Mouse (Mus musculus): Measurements from ENCODE around the gene Rab29. TPM values are rescaled to one million over a fixed set of nuclear protein-coding genes. Genes with fewer than 3 reads are reported as not detected.

Rab29 gene
- total RNA-seq, 2 experiments from 2014 or later, result 6.8 to 8.7 TPM

- DNase-seq (ENCODE audit: low spot score in 2 of 2), result no peak
Measured at GRCm38 (mm10) chr1:131919052-131919451, 52.0 kb downstream of the Rab29 start.

GRCm38 (mm10) chr1:131922100-131922499 lies 55.1 kb downstream of the Rab29 start:
- DNase-seq (ENCODE audit: low spot score in 2 of 2), result no peak

Other genes with a start within 250 kb of the Rab29 start
- under 1 TPM in 1 of 2 experiments, not detected in 1; 0.17 TPM for gene Ctse, start 228.9 kb upstream of the Rab29 start, total RNA-seq (2021)
- gene Rab7b, start 178.5 kb upstream of the Rab29 start, total RNA-seq (2021), result under 1 TPM; 0.76 to 0.77 TPM
- gene Slc26a9, start 123.2 kb upstream of the Rab29 start, total RNA-seq (2021), result under 1 TPM; 0.12 to 0.15 TPM
- 1 to 10 TPM; 1.8 to 2.1 TPM for gene Pm20d1, start 69.8 kb upstream of the Rab29 start, total RNA-seq (2021)
- gene Slc41a1, start 39.7 kb upstream of the Rab29 start, total RNA-seq (2021), result 10 to 100 TPM; 62.5 to 63.0 TPM
- 100 to 1,000 TPM; 158 to 166 TPM for gene Nucks1, start 43.3 kb downstream of the Rab29 start, total RNA-seq (2021)
- under 1 TPM; 0.72 to 0.89 TPM for gene Slc45a3, start 95.7 kb downstream of the Rab29 start, total RNA-seq (2021)
- gene Elk4, start 140.4 kb downstream of the Rab29 start, total RNA-seq (2021), result 10 to 100 TPM; 55.3 to 64.3 TPM
- gene Mfsd4a, start 200.8 kb downstream of the Rab29 start, total RNA-seq (2021), result 10 to 100 TPM; 66.4 to 79.3 TPM

Data from layer of hippocampus, adult 18-20 months (tissue).